11 mouse cellular contexts compared by ENCODE assay signal in the genomic region with DNA sequence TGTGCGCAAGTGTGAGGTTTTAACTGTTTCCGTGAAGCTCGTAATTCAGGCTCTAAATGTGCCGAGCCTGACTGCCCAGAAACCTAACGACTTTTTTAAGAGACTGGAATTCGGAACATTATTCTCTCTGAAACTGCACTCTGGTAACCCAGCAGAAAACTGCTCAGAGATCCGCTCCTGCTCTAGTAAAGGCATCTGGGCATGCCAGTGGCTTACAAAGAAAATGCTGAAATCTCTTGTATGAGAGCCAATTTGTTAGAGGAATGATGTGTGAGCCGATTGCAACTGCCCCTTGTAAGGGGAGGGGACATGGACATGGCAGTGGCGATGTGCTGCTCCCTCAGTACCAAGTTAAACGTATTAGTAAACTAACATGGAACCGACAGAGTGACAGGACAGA.
DNase-seq lines count a peak whose midpoint lies in the region; ATAC-seq and TF ChIP-seq lines count a peak whose summit lies in the region.
"Had no signal": no experiment of that assay in that cellular context is flagged by ENCODE, and none has a peak within 500 bp of the region (broad histone marks: within the 10 kb centered on the region; RNA-seq: fewer than 3 reads in every experiment).

No protein-coding gene starts in this region.

- peak; percentile 54 for DNase-seq in lung, embryonic 14.5 days
- no peak for DNase-seq in lung, postnatal 36 days
- peak; percentile 23 for DNase-seq in forelimb bud, embryonic 11.5 days (ENCODE audit: low read depth, low spot score)
- DNase-seq: cerebellum, adult 9-11 months; liver had no signal

- 58% methylated on average over 11 of the region's 11 CpGs for WGBS in hindbrain, embryonic 13.5 days
- 60% methylated on average over 11 of the region's 11 CpGs for WGBS in hindbrain, embryonic 12.5 days
- WGBS in lung, embryonic 14.5 days, result 24% methylated on average over 11 of the region's 11 CpGs
- 13% methylated on average over 11 of the region's 11 CpGs for WGBS in limb, embryonic 13.5 days

- H3K9me3 ChIP-seq in hindbrain, embryonic 13.5 days, result no peaks in the 10 kb centered on the region
- no peaks in the 10 kb centered on the region for H3K9me3 ChIP-seq in hindbrain, embryonic 12.5 days (replicated peaks)
- no peaks in the 10 kb centered on the region for H3K9me3 ChIP-seq in lung, embryonic 14.5 days (ENCODE audit: low read depth, low read length)
- no peaks in the 10 kb centered on the region for H3K9me3 ChIP-seq in limb, embryonic 13.5 days

- H3K9ac ChIP-seq in hindbrain, embryonic 13.5 days, result no peak overlapping the region
- no peak overlapping the region for H3K9ac ChIP-seq in hindbrain, embryonic 12.5 days
- H3K9ac ChIP-seq in lung, embryonic 14.5 days, result no peak overlapping the region
- 0 out of 2 replicates have a peak overlapping the region, but pooled peaks have one; percentile 1 for H3K9ac ChIP-seq in limb, embryonic 13.5 days

- H3K4me2 ChIP-seq in hindbrain, embryonic 13.5 days, result no peak overlapping the region
- no peak overlapping the region for H3K4me2 ChIP-seq in hindbrain, embryonic 12.5 days (replicated peaks)
- peak overlapping the region; percentile 29 for H3K4me2 ChIP-seq in lung, embryonic 14.5 days
- H3K4me2 ChIP-seq in limb, embryonic 13.5 days (replicated peaks), result peak overlapping the region; percentile 50

- H3K4me3 ChIP-seq in hindbrain, embryonic 13.5 days, result no peak overlapping the region
- H3K4me3 ChIP-seq in hindbrain, embryonic 12.5 days, result no peak overlapping the region
- no peak overlapping the region for H3K4me3 ChIP-seq in lung, embryonic 14.5 days (ENCODE audit: low read depth, low read length)
- peak overlapping the region; percentile 15; the same call in 1 of the 2 replicates for H3K4me3 ChIP-seq in limb, embryonic 13.5 days
- H3K4me3 ChIP-seq: erythroblast, embryonic 14.5 days had no signal

- no peaks in the 10 kb centered on the region for H3K36me3 ChIP-seq in hindbrain, embryonic 13.5 days
- H3K36me3 ChIP-seq in hindbrain, embryonic 12.5 days, result no peaks in the 10 kb centered on the region
- no peaks in the 10 kb centered on the region for H3K36me3 ChIP-seq in lung, embryonic 14.5 days (ENCODE audit: insufficient read depth)
- no peaks in the 10 kb centered on the region for H3K36me3 ChIP-seq in limb, embryonic 13.5 days

- H3K27ac ChIP-seq in hindbrain, embryonic 13.5 days, result peak overlapping the region; percentile 55
- no peak overlapping the region for H3K27ac ChIP-seq in hindbrain, embryonic 12.5 days
- no peak overlapping the region; the same call in 1 of the 2 replicates for H3K27ac ChIP-seq in lung, embryonic 14.5 days (ENCODE audit: low read depth)
- H3K27ac ChIP-seq in limb, embryonic 13.5 days, result peak overlapping the region; percentile 61; the same call in 1 of the 2 replicates

- no peak for ATAC-seq in hindbrain, embryonic 13.5 days (ENCODE audit: low FRiP score)
- ATAC-seq in hindbrain, embryonic 12.5 days (ENCODE audit: low FRiP score), result no peak
- no peak for ATAC-seq in lung, embryonic 14.5 days (ENCODE audit: insufficient read depth)
- ATAC-seq in limb, embryonic 13.5 days (ENCODE audit: low FRiP score, low read depth), result no peak
- ATAC-seq in cerebellum, adult (ENCODE audit: insufficient number of reproducible peaks, low FRiP score, low TSS enrichment), result no peak
- no peak for ATAC-seq in megakaryocyte-erythroid progenitor cell, adult 5-6 weeks (replicated peaks; ENCODE audit: low FRiP score, low TSS enrichment, poor library complexity, severe bottlenecking)

- H3K4me1 ChIP-seq in hindbrain, embryonic 13.5 days (replicated peaks), result peaks cover 27% of the 10 kb centered on the region
- peaks cover 16% of the 10 kb centered on the region for H3K4me1 ChIP-seq in hindbrain, embryonic 12.5 days
- peaks cover 17% of the 10 kb centered on the region for H3K4me1 ChIP-seq in lung, embryonic 14.5 days (ENCODE audit: insufficient read depth)
- peaks cover 25% of the 10 kb centered on the region for H3K4me1 ChIP-seq in limb, embryonic 13.5 days

- no peaks in the 10 kb centered on the region for H3K27me3 ChIP-seq in hindbrain, embryonic 13.5 days
- no peaks in the 10 kb centered on the region for H3K27me3 ChIP-seq in hindbrain, embryonic 12.5 days
- H3K27me3 ChIP-seq in lung, embryonic 14.5 days (ENCODE audit: insufficient read depth, low read length), result no peaks in the 10 kb centered on the region
- no peaks in the 10 kb centered on the region for H3K27me3 ChIP-seq in limb, embryonic 13.5 days

- no peak for TF ChIP-seq CTCF in lung, embryonic 14.5 days (IDR thresholded peaks at IDR 0.05; ENCODE audit: low read depth)

Comparison
In these comparisons a context has a peak if more than half of its experiments do, and no peak if none do; other contexts are left out.
1. H3K27ac ChIP-seq: peak in hindbrain, embryonic 13.5 days (single experiment) and limb, embryonic 13.5 days (single experiment); none in hindbrain, embryonic 12.5 days (single experiment) and lung, embryonic 14.5 days (single experiment).
2. H3K4me2 ChIP-seq: peak in lung, embryonic 14.5 days (single experiment) and limb, embryonic 13.5 days (single experiment); none in hindbrain, embryonic 13.5 days (single experiment) and hindbrain, embryonic 12.5 days (single experiment).